Comparison of ENCODE assay signal across 9 mouse cellular contexts in the genomic region with DNA sequence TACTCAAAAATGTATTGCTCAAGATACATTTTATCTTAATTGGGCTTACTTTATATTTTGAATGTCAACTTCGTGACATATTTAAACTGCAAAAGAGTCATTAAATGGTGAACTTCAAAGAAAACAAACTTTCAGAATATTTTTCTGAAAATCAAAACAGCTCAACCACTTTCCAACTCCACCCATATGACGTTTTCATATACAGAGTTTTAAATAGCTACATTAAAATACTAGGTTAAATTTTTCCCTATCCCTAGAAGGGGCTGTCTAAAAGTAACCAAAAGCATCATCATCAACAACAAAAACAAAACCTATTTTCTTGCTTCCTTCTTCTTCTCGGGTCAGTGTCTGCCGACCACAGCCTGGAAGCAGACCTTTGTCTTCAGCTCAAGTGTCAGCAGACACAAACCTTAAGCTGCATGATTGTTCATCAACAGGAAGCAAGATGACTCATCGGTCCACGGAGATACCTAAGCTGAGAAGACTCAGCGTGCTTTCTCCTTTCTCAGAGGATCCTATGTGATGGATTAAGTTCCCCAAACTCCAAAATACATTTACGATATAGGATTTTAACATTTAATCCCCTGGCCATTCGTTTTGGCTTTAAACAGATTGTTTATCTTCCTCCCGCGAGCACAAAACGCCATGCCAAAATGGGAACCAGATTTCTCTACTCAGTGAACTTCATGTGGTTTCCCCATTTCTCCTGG.
DNase-seq lines count a peak whose midpoint lies in the region; ATAC-seq and TF ChIP-seq lines count a peak whose summit lies in the region.
"Had no signal": no experiment of that assay in that cellular context is flagged by ENCODE, and none has a peak within 500 bp of the region (broad histone marks: within the 10 kb centered on the region; RNA-seq: fewer than 3 reads in every experiment).

No protein-coding gene starts in this region.

- peaks cover 1% of the 10 kb centered on the region; the same call in 1 of the 2 replicates for H3K4me1 ChIP-seq in heart, adult 2 months (ENCODE audit: control insufficient read depth, insufficient read depth, low read length)
- peaks cover 17% of the 10 kb centered on the region for H3K4me1 ChIP-seq in heart, embryonic 16.5 days (ENCODE audit: control insufficient read depth, insufficient read depth, low read length)

- no peaks in the 10 kb centered on the region for H3K79me2 ChIP-seq in heart, adult 2 months (replicated peaks; ENCODE audit: control insufficient read depth, insufficient read depth, low read length)

- no peak for TF ChIP-seq POLR2A in heart, adult 2 months (IDR thresholded peaks at IDR 0.05; ENCODE audit: insufficient read depth, low read depth, low read length)

- no peaks in the 10 kb centered on the region for H3K9me3 ChIP-seq in heart, embryonic 16.5 days (replicated peaks; ENCODE audit: control insufficient read depth, low read length)
- H3K9me3 ChIP-seq: liver, embryonic 13.5 days had no signal

- intact Hi-C loops in heart, adult 2 months (cut with DNase I): no loop called here

- H3K9ac ChIP-seq in heart, adult 2 months (ENCODE audit: low read depth, low read length): no peak overlapping the region; the same call in 1 of the 2 replicates
- H3K9ac ChIP-seq in heart, embryonic 16.5 days (ENCODE audit: low read length): no peak overlapping the region
- H3K9ac ChIP-seq: liver, embryonic 13.5 days had no signal

- WGBS in heart, adult 2 months: 25% methylated on average over 12 of the region's 12 CpGs
- WGBS in heart, embryonic 16.5 days: 35% methylated on average over 12 of the region's 12 CpGs

- TF ChIP-seq EP300 in heart, adult 2 months (IDR thresholded peaks at IDR 0.05; ENCODE audit: insufficient read depth, low read depth, low read length): no peak

- no peak for TF ChIP-seq CTCF in heart, adult 2 months (IDR thresholded peaks at IDR 0.05)

- DNase-seq in heart, adult 2 months: peak in 1 of 2 experiments; percentile 46
- no peak for DNase-seq in heart, postnatal 4 days
- peak; percentile 95 for DNase-seq in NIH3T3 (ENCODE audit: low read depth)
- DNase-seq in lung, postnatal 10 days: peak; percentile 57
- DNase-seq in ovary, adult 18-20 months (ENCODE audit: low spot score): no peak
- no peak for DNase-seq in ovary, postnatal 14 days (ENCODE audit: low spot score)
- no peak for DNase-seq in layer of hippocampus, postnatal 25 days (ENCODE audit: extremely low spot score in 1 of 2, low spot score in 1 of 2)
- DNase-seq: liver, embryonic 13.5 days had no signal

- H3K4me3 ChIP-seq in heart, adult 2 months: peak overlapping the region; percentile 37
- peak overlapping the region; percentile 1; the same call in 1 of the 2 replicates for H3K4me3 ChIP-seq in heart, embryonic 16.5 days (ENCODE audit: low read length)
- H3K4me3 ChIP-seq: liver, embryonic 13.5 days had no signal

- peak overlapping the region; percentile 76 for H3K27ac ChIP-seq in heart, adult 2 months
- peak overlapping the region; percentile 60 for H3K27ac ChIP-seq in heart, embryonic 16.5 days (ENCODE audit: low read length)
- H3K27ac ChIP-seq: liver, embryonic 13.5 days had no signal

- ATAC-seq in heart, embryonic 16.5 days (replicated peaks; ENCODE audit: extremely low read depth, insufficient read depth, low FRiP score): no peak; the same call in 1 of the 2 replicates

- H3K27me3 ChIP-seq in heart, adult 2 months (ENCODE audit: control insufficient read depth, insufficient read depth, low read length): no peaks in the 10 kb centered on the region
- no peaks in the 10 kb centered on the region for H3K27me3 ChIP-seq in heart, embryonic 16.5 days (ENCODE audit: control insufficient read depth, insufficient read depth, low read length)
- H3K27me3 ChIP-seq: liver, embryonic 13.5 days had no signal

- no peaks in the 10 kb centered on the region for H3K36me3 ChIP-seq in heart, adult 2 months (ENCODE audit: control insufficient read depth, insufficient read depth, low read length)
- no peaks in the 10 kb centered on the region for H3K36me3 ChIP-seq in heart, embryonic 16.5 days (ENCODE audit: control insufficient read depth, insufficient read depth)
- H3K36me3 ChIP-seq: liver, embryonic 13.5 days had no signal

- H3K4me2 ChIP-seq in heart, embryonic 16.5 days (ENCODE audit: low read depth, low read length): peak overlapping the region; percentile 6
- H3K4me2 ChIP-seq: liver, embryonic 13.5 days had no signal

Comparison
In these comparisons a context has a peak if more than half of its experiments do, and no peak if none do; other contexts are left out.
1. DNase-seq: peak in NIH3T3 (single experiment) and lung, postnatal 10 days (single experiment); none in heart, postnatal 4 days (single experiment), ovary, adult 18-20 months (single experiment), ovary, postnatal 14 days (single experiment) and layer of hippocampus, postnatal 25 days (0 of 2).